Mouse (Mus musculus): Measurements from ENCODE around the gene Fam186a.
"Not testable (repeated sequence)": the region's sequence is repeated elsewhere in the genome, so short reads cannot be mapped to it uniquely, and the experiment has no call there.

Gene Fam186a

GRCm38 (mm10) chr15:99966961-99967360, at the start of gene Fam186a:
Gene Fam186a (minus strand): TSS chr15:99967061.
- no peak for DNase-seq (ENCODE audit: low spot score in 2 of 2)

- no peak for DNase-seq (ENCODE audit: low spot score in 2 of 2)
Measured at GRCm38 (mm10) chr15:100006180-100006579, 39.3 kb upstream of the Fam186a start.

GRCm38 (mm10) chr15:100004677-100005273, 37.9 kb upstream of the Fam186a start:
- no peak for DNase-seq (ENCODE audit: low spot score in 2 of 2)

DNA sequence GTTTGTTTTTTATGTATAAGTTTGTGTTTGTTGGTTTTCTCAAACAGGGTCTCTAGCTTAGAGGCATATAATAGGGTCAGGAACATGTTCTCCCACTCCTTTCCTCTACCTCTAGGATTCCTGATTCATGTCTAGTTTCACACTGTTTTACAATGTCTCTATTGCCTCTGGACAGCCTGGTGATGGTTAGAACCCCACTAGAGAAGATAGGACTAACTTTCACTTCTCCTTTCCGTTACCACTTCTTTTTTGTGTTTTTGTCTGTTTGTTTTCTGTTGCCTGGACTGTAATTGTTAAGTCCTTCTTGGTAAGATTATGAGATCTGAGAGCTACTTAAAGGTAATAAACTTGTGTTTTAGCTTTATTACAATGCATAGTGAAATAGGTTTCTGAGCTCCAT, 32.5 kb upstream of the Fam186a start:
- DNase-seq (ENCODE audit: low spot score in 2 of 2): no peak

DNA sequence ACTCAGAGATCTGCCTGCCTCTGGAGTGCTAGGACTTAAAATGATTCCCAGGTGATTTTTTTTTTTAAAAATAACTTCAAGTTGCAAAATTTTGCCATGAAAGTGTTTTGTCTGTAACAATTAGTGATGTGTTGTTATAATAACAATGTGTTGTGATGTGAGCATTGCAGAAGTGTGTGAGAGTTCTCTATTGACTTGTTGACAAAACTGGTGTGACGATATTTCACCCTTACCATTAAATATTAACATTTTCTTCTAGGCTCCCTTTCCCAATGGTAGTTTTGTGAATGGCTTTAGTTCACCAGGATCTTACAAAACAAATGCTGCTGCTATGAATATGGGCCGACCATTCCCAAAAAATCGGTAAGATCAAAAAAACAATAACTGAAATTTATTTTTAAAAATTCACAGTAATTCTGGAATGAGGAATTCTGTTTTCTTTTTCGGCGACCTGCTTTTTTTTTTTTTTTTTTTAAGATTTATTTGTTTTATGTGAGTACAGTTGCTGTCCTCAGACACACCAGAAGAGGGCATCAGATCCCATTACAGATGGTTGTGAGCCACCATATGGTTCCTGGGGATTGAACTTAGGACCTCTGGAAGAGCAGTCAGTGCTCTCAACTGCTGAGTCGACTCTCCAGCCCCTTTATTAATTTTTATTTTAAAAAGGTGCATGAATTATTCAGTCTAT, 30.4 kb upstream of the Fam186a start:
- no peak for DNase-seq (ENCODE audit: low spot score in 2 of 2)

DNA sequence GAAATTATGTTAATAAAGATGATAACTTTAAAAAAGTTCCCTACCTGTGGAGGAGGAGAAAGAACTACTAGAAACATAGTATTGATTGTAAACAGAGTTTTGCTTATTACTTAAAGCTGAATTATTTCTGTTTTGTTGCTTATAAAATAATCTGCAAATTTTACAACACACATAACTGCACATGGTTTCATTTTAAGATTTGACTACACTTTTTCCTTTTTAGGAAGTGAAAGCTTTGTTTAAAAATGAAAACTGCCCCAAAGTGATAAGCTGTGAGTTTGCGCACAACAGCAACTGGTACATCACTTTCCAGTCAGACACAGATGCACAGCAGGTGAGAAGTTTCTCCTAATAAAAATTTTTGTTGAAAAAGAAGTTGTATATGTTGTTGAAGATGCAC, 26.2 kb upstream of the Fam186a start:
- DNase-seq (ENCODE audit: low spot score in 2 of 2): no peak

DNA sequence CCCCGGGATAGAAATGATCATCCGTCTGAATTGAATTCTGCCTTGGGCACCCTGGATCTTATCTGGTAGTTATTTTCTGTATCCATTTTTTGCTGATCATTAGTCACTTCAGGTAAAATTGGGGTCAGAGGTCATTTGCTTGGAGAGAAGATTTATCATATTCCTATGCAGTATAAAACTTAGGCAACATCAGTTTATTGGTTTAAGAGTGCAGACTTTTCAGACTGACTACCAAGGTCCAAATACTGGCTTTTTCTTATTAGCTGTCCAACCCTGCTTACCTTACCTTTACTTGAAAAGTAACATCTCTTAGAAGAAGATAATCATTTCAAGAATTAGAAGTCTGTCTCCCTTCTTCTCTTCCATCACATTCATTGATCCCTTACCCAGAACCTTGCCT, 12.9 kb upstream of the Fam186a start:
- no peak for DNase-seq (ENCODE audit: low spot score in 2 of 2)

- DNase-seq (ENCODE audit: low spot score in 2 of 2): no peak
Measured at GRCm38 (mm10) chr15:99979266-99979665, 12.4 kb upstream of the Fam186a start.

DNA sequence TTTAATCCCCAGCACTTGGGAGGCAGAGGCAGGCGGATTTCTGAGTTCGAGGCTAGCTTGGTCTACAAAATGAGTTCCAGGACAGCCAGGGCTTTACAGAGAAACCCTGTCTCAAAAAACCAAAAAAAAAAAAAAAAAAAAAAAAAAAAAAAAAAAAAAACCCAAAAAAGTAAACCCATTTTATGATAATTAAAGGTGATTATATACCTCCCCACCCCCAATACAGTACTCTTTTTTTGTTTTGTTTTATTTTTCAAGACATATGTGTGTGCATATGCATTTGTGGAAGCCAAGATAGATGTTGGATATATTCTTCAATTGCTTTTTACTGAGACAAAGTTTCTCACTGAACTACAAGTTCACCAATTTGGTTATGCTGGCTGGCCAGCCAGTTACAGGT, 9.3 kb upstream of the Fam186a start:
- not testable (repeated sequence) for DNase-seq (ENCODE audit: low spot score in 2 of 2)

- no peak for DNase-seq (ENCODE audit: low spot score in 2 of 2)
Measured at GRCm38 (mm10) chr15:99974476-99975220, 7.8 kb upstream of the Fam186a start.

DNA sequence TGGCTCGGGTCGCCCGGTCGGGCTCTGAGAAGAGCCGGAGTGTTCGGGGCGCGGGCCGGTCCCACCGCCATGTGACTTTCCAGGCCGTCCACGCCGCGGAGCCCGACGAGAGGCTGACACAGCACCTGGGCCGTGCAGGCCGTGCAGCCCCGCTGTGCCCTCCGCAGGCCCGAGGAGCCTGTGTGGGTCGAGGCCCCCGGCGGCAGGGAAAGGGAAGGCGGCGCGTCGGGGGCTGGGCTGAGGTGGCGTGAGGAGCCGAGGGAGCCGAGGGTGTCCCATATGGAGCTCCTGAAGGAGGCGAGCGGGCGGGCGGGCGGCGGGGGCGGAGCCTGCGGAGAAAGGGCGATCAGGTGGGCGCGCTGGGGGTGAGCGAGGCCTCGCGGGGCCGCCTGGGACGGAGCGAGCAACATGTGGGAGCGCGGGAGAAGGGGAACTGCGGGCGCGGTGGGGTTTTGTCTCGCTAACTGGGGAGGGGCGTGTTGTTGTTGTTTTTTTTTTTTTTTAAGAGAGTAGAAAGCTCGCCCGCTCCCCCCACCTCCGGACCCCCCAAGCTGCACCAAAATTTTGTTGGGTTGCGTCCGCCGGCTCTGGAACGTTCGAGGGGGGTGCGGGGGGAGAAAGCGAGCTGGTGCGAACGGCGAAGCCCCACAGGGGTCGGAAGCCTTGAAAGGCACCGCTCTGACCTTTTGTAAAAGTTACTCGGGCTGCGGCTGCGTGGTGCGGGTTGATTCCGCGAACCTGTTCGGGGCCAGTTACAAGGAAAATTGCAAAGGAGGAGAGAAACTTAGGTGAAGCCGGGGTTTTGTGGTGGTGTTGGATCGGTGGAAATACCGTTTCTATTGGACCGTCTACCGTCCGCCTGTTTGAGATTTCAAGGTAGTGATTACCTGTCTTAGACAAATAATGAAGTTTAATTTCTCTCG, 6.4 kb upstream of the Fam186a start:
- DNase-seq (ENCODE audit: low spot score in 2 of 2): peak; percentile 8 to 38

DNA sequence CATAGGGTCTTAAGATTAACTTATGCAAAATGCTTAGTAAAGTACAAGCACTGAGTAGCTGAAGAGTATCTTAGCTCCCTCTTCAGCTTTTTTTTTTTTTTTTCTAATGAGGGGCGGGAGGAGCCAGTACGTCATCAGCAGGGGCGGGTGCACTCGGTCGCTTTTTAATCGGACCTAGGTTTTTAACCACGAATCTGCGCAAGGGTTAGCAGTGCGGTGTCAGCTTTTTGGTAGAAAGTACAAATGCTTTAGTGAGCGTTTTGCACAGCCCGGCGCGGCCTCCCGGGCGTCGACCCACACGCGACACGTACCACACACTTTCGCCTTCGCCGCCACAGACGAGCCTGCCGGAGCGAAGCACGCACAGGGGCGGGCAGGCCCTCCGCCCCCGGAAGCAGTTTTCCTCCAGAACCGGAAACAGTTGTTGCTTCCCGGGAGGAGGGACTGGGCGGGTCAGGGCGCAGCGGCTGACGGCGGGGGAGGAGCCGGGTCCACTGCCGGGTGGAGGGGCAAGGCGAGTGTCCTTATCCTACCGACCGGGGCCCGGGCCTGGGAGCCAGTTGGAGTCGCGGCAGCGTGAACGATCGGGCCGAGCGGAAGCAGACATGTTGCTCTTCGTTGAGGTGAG, 5.6 kb upstream of the Fam186a start:
- peak; percentile 95 for DNase-seq (ENCODE audit: low spot score in 2 of 2)

DNA sequence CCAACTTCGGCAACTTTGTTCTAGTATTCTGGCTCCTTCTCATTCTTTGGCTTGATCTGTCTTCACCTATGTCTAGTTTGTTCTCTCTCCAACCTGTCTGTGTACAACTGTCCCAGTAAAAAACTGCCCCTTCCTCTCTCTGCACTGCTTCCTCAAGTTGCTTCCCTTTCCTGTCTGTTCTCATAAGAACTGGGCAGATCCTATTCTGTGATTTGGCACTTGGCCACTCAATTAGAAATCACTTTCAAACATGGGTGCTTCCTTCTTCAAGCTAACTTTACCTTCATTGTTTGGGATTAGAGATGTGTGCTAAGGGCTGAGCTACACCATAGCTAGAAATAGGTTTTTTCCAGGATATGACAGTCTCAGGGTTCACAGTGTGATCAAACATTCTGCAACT, 3.7 kb upstream of the Fam186a start:
- DNase-seq (ENCODE audit: low spot score in 2 of 2): no peak

- not testable (repeated sequence) for DNase-seq (ENCODE audit: low spot score in 2 of 2)
Measured at GRCm38 (mm10) chr15:99969765-99970164, 2.9 kb upstream of the Fam186a start, which contains the start of gene Larp4. Gene Larp4 (plus strand): TSS chr15:99970065.

GRCm38 (mm10) chr15:99965103-99965775, 1.6 kb downstream of the Fam186a start:
- no peak for DNase-seq (ENCODE audit: low spot score in 2 of 2)

DNA sequence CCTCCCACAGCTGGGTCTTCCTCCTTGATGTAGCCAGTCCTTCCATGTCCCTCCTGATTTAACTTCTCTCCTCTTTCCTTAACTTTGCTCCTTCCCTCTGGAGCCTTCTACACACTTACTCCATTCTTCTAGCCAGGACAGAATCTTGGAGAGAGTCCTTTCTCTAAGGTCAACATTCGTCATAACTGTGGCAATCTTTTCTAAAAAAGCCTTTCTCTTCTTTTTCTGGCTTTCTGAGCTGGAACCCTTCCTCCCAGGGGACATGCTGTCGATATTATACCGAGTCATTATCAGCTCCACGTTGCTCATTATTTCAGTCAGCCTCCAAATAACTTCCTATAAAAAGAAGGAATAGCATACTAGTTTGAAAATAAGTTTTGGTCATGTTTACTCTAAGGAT, 11.5 kb downstream of the Fam186a start:
- no peak for DNase-seq (ENCODE audit: low spot score in 2 of 2)

- no peak for DNase-seq (ENCODE audit: low spot score in 2 of 2)
Measured at GRCm38 (mm10) chr15:99940970-99941630, 25.8 kb downstream of the Fam186a start.

DNA sequence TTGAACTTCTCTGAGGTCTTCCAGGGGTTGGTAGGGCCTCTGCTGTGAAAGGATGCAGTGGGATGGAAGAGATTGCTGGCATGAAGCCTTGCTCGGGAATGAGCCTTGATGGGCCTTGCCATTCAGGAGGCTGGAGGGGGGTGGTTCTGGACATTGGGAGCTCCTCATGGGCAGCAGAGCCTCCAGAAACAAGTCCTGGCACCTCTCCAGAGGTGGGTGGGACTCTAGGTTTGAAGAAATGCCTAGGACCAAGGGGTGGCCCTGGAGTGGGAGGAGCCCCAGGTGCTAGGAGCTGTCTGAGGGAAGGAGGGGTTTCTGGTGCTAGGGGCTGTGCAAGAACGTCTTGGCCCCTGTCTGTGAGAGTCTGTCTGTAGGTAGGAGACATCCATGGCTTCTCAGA, 26.4 kb downstream of the Fam186a start:
- no peak for DNase-seq (ENCODE audit: low spot score in 2 of 2)

DNA sequence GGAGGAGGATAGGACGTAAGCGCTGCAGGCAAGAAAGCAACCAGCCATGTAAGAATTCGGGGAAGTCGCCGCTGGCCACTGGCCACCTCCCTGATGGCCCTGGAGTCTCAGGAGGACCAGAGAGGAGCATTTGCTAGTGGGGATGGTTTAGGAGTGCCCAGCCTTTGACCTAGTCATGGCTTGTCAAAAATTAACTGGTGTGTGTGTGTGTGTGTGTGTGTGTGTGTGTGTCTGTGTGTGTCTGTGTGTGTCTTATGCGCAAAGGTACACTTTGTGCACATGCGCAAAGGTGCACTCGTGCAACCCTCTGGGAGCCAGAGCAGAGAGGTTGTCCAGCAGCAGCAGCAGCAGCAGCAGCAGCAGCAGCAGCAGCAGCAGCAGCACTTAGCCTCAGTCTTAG, 29.0 kb downstream of the Fam186a start:
- no peak for DNase-seq (ENCODE audit: low spot score in 2 of 2)

GRCm38 (mm10) chr15:99936659-99937058, 30.2 kb downstream of the Fam186a start:
- DNase-seq (ENCODE audit: low spot score in 2 of 2): no peak

Data from urinary bladder, adult 18-20 months (tissue).